In genomic region chr5:135276597-135276996, GRCm38 (mm10) we compare ENCODE assay signal across 9 mouse cellular contexts. TPM values are rescaled to one million over a fixed set of nuclear protein-coding genes. Genes with fewer than 3 reads are reported as not detected.
DNase-seq lines count a peak whose midpoint lies in the region; ATAC-seq and TF ChIP-seq lines count a peak whose summit lies in the region.
"Had no signal": no experiment of that assay in that cellular context is flagged by ENCODE, and none has a peak within 500 bp of the region (broad histone marks: within the 10 kb centered on the region; RNA-seq: fewer than 3 reads in every experiment).

No protein-coding gene starts in this region.

- no peak for TF ChIP-seq CTCF in kidney, adult 2 months (conservative IDR thresholded peaks at IDR 0.05; ENCODE audit: insufficient read depth, insufficient read length, low read depth, low read length)

- H3K4me3 ChIP-seq in kidney, embryonic 14.5 days (ENCODE audit: low read length): peak overlapping the region; percentile 21; the same call in 1 of the 2 replicates
- no peak overlapping the region for H3K4me3 ChIP-seq in kidney, adult 2 months (ENCODE audit: insufficient read depth, low read depth, low read length)
- H3K4me3 ChIP-seq in embryonic facial prominence, embryonic 11.5 days (ENCODE audit: low read depth, low read length): peak overlapping the region; percentile 15; the same call in 1 of the 2 replicates
- H3K4me3 ChIP-seq in intestine, embryonic 16.5 days (ENCODE audit: low read length): peak overlapping the region; percentile 34
- peak overlapping the region; percentile 21 for H3K4me3 ChIP-seq in neural tube, embryonic 11.5 days (ENCODE audit: low read depth, low read length)

- no peaks in the 10 kb centered on the region for H3K9me3 ChIP-seq in kidney, embryonic 14.5 days (ENCODE audit: control insufficient read depth, low read length)
- no peaks in the 10 kb centered on the region for H3K9me3 ChIP-seq in embryonic facial prominence, embryonic 11.5 days (replicated peaks; ENCODE audit: control insufficient read depth, low read length)
- no peaks in the 10 kb centered on the region for H3K9me3 ChIP-seq in intestine, embryonic 16.5 days (ENCODE audit: control insufficient read depth, low read length)
- H3K9me3 ChIP-seq in neural tube, embryonic 11.5 days (ENCODE audit: control insufficient read depth, low read length): no peaks in the 10 kb centered on the region

- peak overlapping the region; percentile 54 for H3K9ac ChIP-seq in kidney, embryonic 14.5 days (ENCODE audit: low read depth, low read length)
- H3K9ac ChIP-seq in embryonic facial prominence, embryonic 11.5 days (replicated peaks; ENCODE audit: low read length): peak overlapping the region; percentile 52
- H3K9ac ChIP-seq in intestine, embryonic 16.5 days (ENCODE audit: low read depth, low read length): peak overlapping the region; percentile 47
- peak overlapping the region; percentile 55 for H3K9ac ChIP-seq in neural tube, embryonic 11.5 days (ENCODE audit: low read length)

- H3K4me1 ChIP-seq in kidney, embryonic 14.5 days (ENCODE audit: control insufficient read depth, insufficient read depth, low read length): no peaks in the 10 kb centered on the region
- no peaks in the 10 kb centered on the region for H3K4me1 ChIP-seq in kidney, adult 2 months (ENCODE audit: control insufficient read depth, insufficient read depth, low read length)
- 0 out of 2 replicates have a peak, but pooled peaks cover 3% of the 10 kb centered on the region for H3K4me1 ChIP-seq in embryonic facial prominence, embryonic 11.5 days (ENCODE audit: control insufficient read depth, insufficient read depth, low read length)
- peaks cover 8% of the 10 kb centered on the region for H3K4me1 ChIP-seq in intestine, embryonic 16.5 days (ENCODE audit: control insufficient read depth, insufficient read depth, low read length)
- H3K4me1 ChIP-seq in neural tube, embryonic 11.5 days (ENCODE audit: control insufficient read depth, insufficient read depth, low read length): 0 out of 2 replicates have a peak, but pooled peaks cover 2% of the 10 kb centered on the region

- ATAC-seq in kidney, embryonic 14.5 days (ENCODE audit: low FRiP score, low TSS enrichment): no peak
- ATAC-seq in embryonic facial prominence, embryonic 11.5 days (replicated peaks; ENCODE audit: insufficient number of reproducible peaks, low FRiP score, low TSS enrichment, low read depth): no peak
- ATAC-seq in intestine, embryonic 16.5 days: no peak
- no peak for ATAC-seq in neural tube, embryonic 11.5 days (ENCODE audit: insufficient read depth, low FRiP score, low TSS enrichment)

- peak overlapping the region; percentile 40 for H3K4me2 ChIP-seq in kidney, embryonic 14.5 days (replicated peaks; ENCODE audit: low read depth, low read length)
- peak overlapping the region; percentile 44 for H3K4me2 ChIP-seq in embryonic facial prominence, embryonic 11.5 days (ENCODE audit: low read depth, low read length)
- H3K4me2 ChIP-seq in intestine, embryonic 16.5 days (ENCODE audit: low read depth, low read length): peak overlapping the region; percentile 44
- peak overlapping the region; percentile 34 for H3K4me2 ChIP-seq in neural tube, embryonic 11.5 days (ENCODE audit: low read depth)

- WGBS in kidney, embryonic 14.5 days: 3% methylated on average over 36 of the region's 36 CpGs
- 18% methylated on average over 36 of the region's 36 CpGs for WGBS in kidney, adult 2 months
- 2% methylated on average over 36 of the region's 36 CpGs for WGBS in embryonic facial prominence, embryonic 11.5 days
- 10% methylated on average over 36 of the region's 36 CpGs for WGBS in intestine, embryonic 16.5 days
- 6% methylated on average over 36 of the region's 36 CpGs for WGBS in neural tube, embryonic 11.5 days

- no peaks in the 10 kb centered on the region for H3K36me3 ChIP-seq in kidney, embryonic 14.5 days (ENCODE audit: control insufficient read depth, insufficient read depth, low read length)
- no peaks in the 10 kb centered on the region for H3K36me3 ChIP-seq in kidney, adult 2 months (ENCODE audit: control insufficient read depth, insufficient read depth, low read length)
- no peaks in the 10 kb centered on the region for H3K36me3 ChIP-seq in embryonic facial prominence, embryonic 11.5 days (replicated peaks; ENCODE audit: control insufficient read depth, insufficient read depth, low read depth, low read length)
- H3K36me3 ChIP-seq in intestine, embryonic 16.5 days (ENCODE audit: control insufficient read depth, insufficient read depth, low read length): no peaks in the 10 kb centered on the region
- no peaks in the 10 kb centered on the region for H3K36me3 ChIP-seq in neural tube, embryonic 11.5 days (ENCODE audit: control insufficient read depth, insufficient read depth, low read length)

- peaks cover 7% of the 10 kb centered on the region for H3K27me3 ChIP-seq in kidney, embryonic 14.5 days (ENCODE audit: control insufficient read depth, insufficient read depth, low read length)
- no peaks in the 10 kb centered on the region for H3K27me3 ChIP-seq in kidney, adult 2 months (replicated peaks; ENCODE audit: control insufficient read depth, insufficient read depth, low read length)
- H3K27me3 ChIP-seq in embryonic facial prominence, embryonic 11.5 days (ENCODE audit: control insufficient read depth, insufficient read depth, low read length): no peaks in the 10 kb centered on the region
- peaks cover 2% of the 10 kb centered on the region; the same call in 1 of the 2 replicates for H3K27me3 ChIP-seq in intestine, embryonic 16.5 days (replicated peaks; ENCODE audit: control insufficient read depth, insufficient read depth, low read length)
- H3K27me3 ChIP-seq in neural tube, embryonic 11.5 days (ENCODE audit: control insufficient read depth, insufficient read depth, low read length): no peaks in the 10 kb centered on the region

- H3K27ac ChIP-seq in kidney, embryonic 14.5 days (ENCODE audit: low read depth, low read length): no peak overlapping the region
- H3K27ac ChIP-seq in kidney, adult 2 months (ENCODE audit: insufficient read depth, low read depth, low read length): no peak overlapping the region
- no peak overlapping the region for H3K27ac ChIP-seq in embryonic facial prominence, embryonic 11.5 days (replicated peaks; ENCODE audit: low read depth, low read length)
- no peak overlapping the region for H3K27ac ChIP-seq in intestine, embryonic 16.5 days (ENCODE audit: low read length)
- H3K27ac ChIP-seq in neural tube, embryonic 11.5 days (ENCODE audit: low read depth, low read length): no peak overlapping the region

- no peak for DNase-seq in kidney, adult 2 months
- peak; percentile 22 for DNase-seq in embryonic facial prominence, embryonic 11.5 days (ENCODE audit: low spot score)
- DNase-seq in neural tube, embryonic 11.5 days (ENCODE audit: low spot score): peak; percentile 35
- DNase-seq in layer of hippocampus, postnatal 10 days (ENCODE audit: low spot score in 2 of 2): no peak
- DNase-seq in layer of hippocampus, adult 8-10 months (ENCODE audit: low spot score in 2 of 2): no peak
- no peak for DNase-seq in layer of hippocampus, adult 9-10 months (ENCODE audit: low spot score)
- DNase-seq: thymus, adult 18-20 months had no signal

- no peak for TF ChIP-seq POLR2A in kidney, adult 2 months (IDR thresholded peaks at IDR 0.05; ENCODE audit: low read depth, low read length)

RNA-seq across cellular contexts. Expression of gene Fzd9, which starts 25.6 kb away (rescaled TPM):
- polyA plus RNA-seq in kidney, embryonic 14.5 days (2014; fragmentation: Nextera tagmentation; extraction: Ambion mirVana): 0.54 and 1.1 TPM in 2 replicates
- polyA plus RNA-seq in kidney, adult 2 months (2012; rRNA removed): 0.67 and 0.83 TPM in 2 replicates
- polyA plus RNA-seq in embryonic facial prominence, embryonic 11.5 days (2014; fragmentation: Nextera tagmentation; extraction: Ambion mirVana): 3.4 TPM in 2 replicates
- 0.33 and 0.50 TPM in 2 replicates for polyA plus RNA-seq in intestine, embryonic 16.5 days (2015; fragmentation: Nextera tagmentation; extraction: Ambion mirVana)
- polyA plus RNA-seq in neural tube, embryonic 11.5 days (2014; fragmentation: Nextera tagmentation; extraction: Ambion mirVana): 9.0 and 9.5 TPM in 2 replicates
- 10 to 100 TPM; 11.7 to 12.1 TPM for total RNA-seq in layer of hippocampus, postnatal 10 days (2021)
- 1 to 10 TPM; 4.7 to 7.4 (median 5.7) TPM for total RNA-seq in layer of hippocampus, adult 8-10 months (2022)

Comparison
In these comparisons a context has a peak if more than half of its experiments do, and no peak if none do; other contexts are left out.
1. DNase-seq: peak in embryonic facial prominence, embryonic 11.5 days (single experiment) and neural tube, embryonic 11.5 days (single experiment); none in kidney, adult 2 months (single experiment), layer of hippocampus, postnatal 10 days (0 of 2), layer of hippocampus, adult 8-10 months (0 of 2) and layer of hippocampus, adult 9-10 months (single experiment).
2. Peak in every context shown above with its lines, with median percentiles within 50 percentile points of each other: H3K4me2 ChIP-seq and H3K9ac ChIP-seq.